ENCODE assay signal across 9 mouse cellular contexts in the genomic region with DNA sequence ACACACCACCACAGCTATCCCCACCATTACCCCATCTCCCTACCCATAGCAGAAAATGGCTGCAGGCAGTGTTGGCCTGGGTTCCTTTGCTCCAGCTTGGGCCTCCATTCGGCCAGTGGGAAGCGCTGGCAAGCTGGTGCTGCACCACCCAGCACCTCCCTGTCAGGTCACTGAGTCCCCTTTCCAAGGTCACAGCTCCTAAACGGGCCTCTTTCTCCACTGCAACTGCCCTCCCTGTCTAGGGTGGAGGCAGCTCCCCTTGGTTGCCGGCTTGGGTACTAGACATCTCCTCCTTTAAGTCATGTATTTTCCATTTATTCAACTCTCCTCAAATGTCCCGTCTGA. TPM values are rescaled to one million over a fixed set of nuclear protein-coding genes. Genes with fewer than 3 reads are reported as not detected.
DNase-seq lines count a peak whose midpoint lies in the region; ATAC-seq and TF ChIP-seq lines count a peak whose summit lies in the region.
"Had no signal": no experiment of that assay in that cellular context is flagged by ENCODE, and none has a peak within 500 bp of the region (broad histone marks: within the 10 kb centered on the region; RNA-seq: fewer than 3 reads in every experiment).

No protein-coding gene starts in this region.

- 35% methylated on average over 5 of the region's 5 CpGs for WGBS in stomach, embryonic 14.5 days
- 57% methylated on average over 5 of the region's 5 CpGs for WGBS in stomach, postnatal 0 days
- WGBS in hindbrain, embryonic 12.5 days, result 34% methylated on average over 5 of the region's 5 CpGs
- 29% methylated on average over 5 of the region's 5 CpGs for WGBS in limb, embryonic 15.5 days
- 41% methylated on average over 5 of the region's 5 CpGs for WGBS in stomach, embryonic 15.5 days

- H3K4me3 ChIP-seq in stomach, embryonic 14.5 days (ENCODE audit: low read depth, low read length), result peak overlapping the region; percentile 40; the same call in 1 of the 2 replicates
- no peak overlapping the region for H3K4me3 ChIP-seq in stomach, postnatal 0 days (ENCODE audit: low read depth, low read length)
- no peak overlapping the region for H3K4me3 ChIP-seq in hindbrain, embryonic 12.5 days
- peak overlapping the region; percentile 51; the same call in 1 of the 2 replicates for H3K4me3 ChIP-seq in limb, embryonic 15.5 days
- H3K4me3 ChIP-seq in stomach, embryonic 15.5 days (replicated peaks), result no peak overlapping the region

- no peaks in the 10 kb centered on the region for H3K36me3 ChIP-seq in stomach, embryonic 14.5 days (ENCODE audit: control insufficient read depth, insufficient read depth, low read length)
- no peaks in the 10 kb centered on the region for H3K36me3 ChIP-seq in stomach, postnatal 0 days (ENCODE audit: control insufficient read depth, insufficient read depth, low read length)
- no peaks in the 10 kb centered on the region for H3K36me3 ChIP-seq in hindbrain, embryonic 12.5 days
- H3K36me3 ChIP-seq in limb, embryonic 15.5 days, result no peaks in the 10 kb centered on the region
- no peaks in the 10 kb centered on the region for H3K36me3 ChIP-seq in stomach, embryonic 15.5 days

- ATAC-seq in stomach, embryonic 14.5 days (ENCODE audit: insufficient number of reproducible peaks, insufficient read depth, low FRiP score, low read depth), result no peak
- ATAC-seq in stomach, postnatal 0 days (ENCODE audit: low FRiP score, low TSS enrichment), result no peak
- ATAC-seq in hindbrain, embryonic 12.5 days (ENCODE audit: low FRiP score), result no peak
- no peak for ATAC-seq in limb, embryonic 15.5 days (ENCODE audit: insufficient number of reproducible peaks, low FRiP score, low TSS enrichment, low read depth)
- no peak for ATAC-seq in stomach, embryonic 15.5 days (ENCODE audit: insufficient read depth, low FRiP score, low read depth)

- TF ChIP-seq CTCF in stomach, postnatal 0 days (IDR thresholded peaks at IDR 0.05; ENCODE audit: low read depth), result no peak

- H3K4me1 ChIP-seq in stomach, embryonic 14.5 days (ENCODE audit: control insufficient read depth, insufficient read depth, low read length), result peaks cover 34% of the 10 kb centered on the region
- peaks cover 7% of the 10 kb centered on the region for H3K4me1 ChIP-seq in stomach, postnatal 0 days (replicated peaks; ENCODE audit: control insufficient read depth, insufficient read depth)
- peaks cover 50% of the 10 kb centered on the region for H3K4me1 ChIP-seq in hindbrain, embryonic 12.5 days
- peaks cover 62% of the 10 kb centered on the region for H3K4me1 ChIP-seq in limb, embryonic 15.5 days
- H3K4me1 ChIP-seq in stomach, embryonic 15.5 days, result peaks cover 46% of the 10 kb centered on the region

- H3K9ac ChIP-seq in stomach, embryonic 14.5 days (replicated peaks; ENCODE audit: low read depth, low read length), result no peak overlapping the region
- H3K9ac ChIP-seq in stomach, postnatal 0 days (ENCODE audit: low read length), result no peak overlapping the region
- no peak overlapping the region for H3K9ac ChIP-seq in hindbrain, embryonic 12.5 days
- H3K9ac ChIP-seq in limb, embryonic 15.5 days, result no peak overlapping the region
- no peak overlapping the region for H3K9ac ChIP-seq in stomach, embryonic 15.5 days

- H3K4me2 ChIP-seq in stomach, embryonic 14.5 days (replicated peaks; ENCODE audit: low read depth, low read length), result peak overlapping the region; percentile 79
- no peak overlapping the region for H3K4me2 ChIP-seq in stomach, postnatal 0 days (replicated peaks; ENCODE audit: low read depth)
- H3K4me2 ChIP-seq in hindbrain, embryonic 12.5 days (replicated peaks), result peak overlapping the region; percentile 72
- peak overlapping the region; percentile 87 for H3K4me2 ChIP-seq in limb, embryonic 15.5 days
- H3K4me2 ChIP-seq in stomach, embryonic 15.5 days, result peak overlapping the region; percentile 95

- no peak for TF ChIP-seq EP300 in stomach, postnatal 0 days (optimal IDR thresholded peaks at IDR 0.05)

- H3K27ac ChIP-seq in stomach, embryonic 14.5 days (ENCODE audit: low read length), result no peak overlapping the region
- H3K27ac ChIP-seq in stomach, postnatal 0 days (replicated peaks), result no peak overlapping the region
- peak overlapping the region; percentile 93 for H3K27ac ChIP-seq in hindbrain, embryonic 12.5 days
- 0 out of 2 replicates have a peak overlapping the region, but pooled peaks have one; percentile 24 for H3K27ac ChIP-seq in limb, embryonic 15.5 days
- no peak overlapping the region; the same call in 1 of the 2 replicates for H3K27ac ChIP-seq in stomach, embryonic 15.5 days

- H3K9me3 ChIP-seq in stomach, embryonic 14.5 days (ENCODE audit: control insufficient read depth, low read depth, low read length), result no peaks in the 10 kb centered on the region
- no peaks in the 10 kb centered on the region for H3K9me3 ChIP-seq in stomach, postnatal 0 days (ENCODE audit: control insufficient read depth, low read length)
- H3K9me3 ChIP-seq in hindbrain, embryonic 12.5 days (replicated peaks), result no peaks in the 10 kb centered on the region
- no peaks in the 10 kb centered on the region for H3K9me3 ChIP-seq in limb, embryonic 15.5 days
- H3K9me3 ChIP-seq in stomach, embryonic 15.5 days, result no peaks in the 10 kb centered on the region

- H3K27me3 ChIP-seq in stomach, embryonic 14.5 days (ENCODE audit: control insufficient read depth, insufficient read depth, low read length), result no peaks in the 10 kb centered on the region
- no peaks in the 10 kb centered on the region for H3K27me3 ChIP-seq in stomach, postnatal 0 days (ENCODE audit: control insufficient read depth, insufficient read depth, low read length)
- peaks cover 20% of the 10 kb centered on the region for H3K27me3 ChIP-seq in hindbrain, embryonic 12.5 days
- H3K27me3 ChIP-seq in limb, embryonic 15.5 days, result peaks cover 33% of the 10 kb centered on the region
- no peaks in the 10 kb centered on the region for H3K27me3 ChIP-seq in stomach, embryonic 15.5 days (replicated peaks)

- no peak for DNase-seq in stomach, postnatal 0 days (ENCODE audit: low spot score)
- DNase-seq in thymus, postnatal 4 days, result no peak
- no peak for DNase-seq in cerebellum, postnatal 10 days
- no peak for DNase-seq in retina, postnatal 1 day
- DNase-seq: thymus, postnatal 14 days had no signal

RNA-seq across cellular contexts. Expression of gene Actg1, which starts 44.0 kb away (rescaled TPM):
- polyA plus RNA-seq in stomach, embryonic 14.5 days (2014; fragmentation: Nextera tagmentation; extraction: Ambion mirVana), result 2,902 and 3,014 TPM in 2 replicates
- 2,268 and 2,377 TPM in 2 replicates for polyA plus RNA-seq in stomach, postnatal 0 days (2015; fragmentation: Nextera tagmentation; extraction: Ambion mirVana)
- polyA plus RNA-seq in hindbrain, embryonic 12.5 days (2016; fragmentation: Nextera tagmentation; extraction: Ambion mirVana), result 3,608 and 3,685 TPM in 2 replicates
- polyA plus RNA-seq in limb, embryonic 15.5 days (2015; fragmentation: Nextera tagmentation; extraction: Ambion mirVana), result 2,203 and 2,296 TPM in 2 replicates
- polyA plus RNA-seq in stomach, embryonic 15.5 days (2015; fragmentation: Nextera tagmentation; extraction: Ambion mirVana), result 2,501 and 2,557 TPM in 2 replicates

RNA-seq across cellular contexts. Expression of gene Fscn2, which starts 57.0 kb away (rescaled TPM):
- 0.30 and 0.59 TPM in 2 replicates for polyA plus RNA-seq in stomach, embryonic 14.5 days (2014; fragmentation: Nextera tagmentation; extraction: Ambion mirVana)
- 0.41 and 0.47 TPM in 2 replicates for polyA plus RNA-seq in stomach, postnatal 0 days (2015; fragmentation: Nextera tagmentation; extraction: Ambion mirVana)
- polyA plus RNA-seq in hindbrain, embryonic 12.5 days (2016; fragmentation: Nextera tagmentation; extraction: Ambion mirVana), result 1.2 and 1.3 TPM in 2 replicates
- 0.31 and 0.79 TPM in 2 replicates for polyA plus RNA-seq in limb, embryonic 15.5 days (2015; fragmentation: Nextera tagmentation; extraction: Ambion mirVana)
- 0.49 and 0.85 TPM in 2 replicates for polyA plus RNA-seq in stomach, embryonic 15.5 days (2015; fragmentation: Nextera tagmentation; extraction: Ambion mirVana)

Comparison
In these comparisons a context has a peak if more than half of its experiments do, and no peak if none do; other contexts are left out.
1. H3K4me3 ChIP-seq: peak in stomach, embryonic 14.5 days (single experiment) and limb, embryonic 15.5 days (single experiment); none in stomach, postnatal 0 days (single experiment), hindbrain, embryonic 12.5 days (single experiment) and stomach, embryonic 15.5 days (single experiment).
2. H3K27ac ChIP-seq: peak in hindbrain, embryonic 12.5 days (single experiment) and limb, embryonic 15.5 days (single experiment); none in stomach, embryonic 14.5 days (single experiment), stomach, postnatal 0 days (single experiment) and stomach, embryonic 15.5 days (single experiment).